Mouse (Mus musculus): ENCODE results near the gene Ptgr2. TPM values are rescaled to one million over a fixed set of nuclear protein-coding genes. Genes with fewer than 3 reads are reported as not detected.

Gene Ptgr2
- total RNA-seq (2023), result 12.9 TPM

GRCm38 (mm10) chr12:84284885-84285592, at the start of gene Ptgr2:
Gene Ptgr2, plus strand, starts transcription at chr12:84285232.

GRCm38 (mm10) chr12:84316721-84317621, 31.9 kb downstream of the Ptgr2 start, which contains the start of gene Zfp410:
Gene Zfp410, plus strand, starts transcription at chr12:84316852.

GRCm38 (mm10) chr12:84361555-84362489, 76.8 kb downstream of the Ptgr2 start, which contains the start of the genes Coq6 and Fam161b:
Gene Coq6, plus strand, starts transcription at chr12:84361657.
Gene Fam161b, minus strand, starts transcription at chr12:84361833.

Other genes with a start within 250 kb of the Ptgr2 start
- not detected for gene Acot4, start 246.9 kb upstream of the Ptgr2 start, total RNA-seq (2023)
- gene Gm49366, start 246.3 kb upstream of the Ptgr2 start, total RNA-seq (2023), result not detected
- gene Acot3, start 233.1 kb upstream of the Ptgr2 start, total RNA-seq (2023), result not detected
- gene Acot5, start 215.9 kb upstream of the Ptgr2 start, total RNA-seq (2023), result not detected
- gene Acot6, start 184.6 kb upstream of the Ptgr2 start, total RNA-seq (2023), result 3.0 TPM
- gene Dnal1, start 170.9 kb upstream of the Ptgr2 start, total RNA-seq (2023), result 0.15 TPM
- 13.6 TPM for gene Pnma1, start 136.7 kb upstream of the Ptgr2 start, total RNA-seq (2023)
- gene Elmsan1, start 66.4 kb upstream of the Ptgr2 start, total RNA-seq (2023), result 257 TPM
- 85.7 TPM for gene Zfp410, start 31.6 kb downstream of the Ptgr2 start, total RNA-seq (2023)
- 29.5 TPM for gene Coq6, start 76.4 kb downstream of the Ptgr2 start, total RNA-seq (2023)
- gene Fam161b, start 76.6 kb downstream of the Ptgr2 start, total RNA-seq (2023), result 1.0 TPM
- gene Entpd5, start 123.8 kb downstream of the Ptgr2 start, total RNA-seq (2023), result 36.6 TPM
- 1.1 TPM for gene Bbof1, start 123.8 kb downstream of the Ptgr2 start, total RNA-seq (2023)
- gene Rnf113a2, start 132.0 kb downstream of the Ptgr2 start, total RNA-seq (2023), result 34.1 TPM
- 7.4 TPM for gene Aldh6a1, start 165.8 kb downstream of the Ptgr2 start, total RNA-seq (2023)
- gene Lin52, start 166.2 kb downstream of the Ptgr2 start, total RNA-seq (2023), result 18.8 TPM

All from CD4-positive naive resting alpha-beta T cell, adult 76 days (primary cell).